Mouse (Mus musculus) telencephalon, adult 2 months (tissue): ENCODE results near the gene Tmem217.

Source experiments
- DNase-seq: peaks from one replicate; pipeline ENCODE4 v3.0.0-alpha.2; 2011; ENCODE audit warnings: low read depth, low spot score

The Tmem217 gene

DNA sequence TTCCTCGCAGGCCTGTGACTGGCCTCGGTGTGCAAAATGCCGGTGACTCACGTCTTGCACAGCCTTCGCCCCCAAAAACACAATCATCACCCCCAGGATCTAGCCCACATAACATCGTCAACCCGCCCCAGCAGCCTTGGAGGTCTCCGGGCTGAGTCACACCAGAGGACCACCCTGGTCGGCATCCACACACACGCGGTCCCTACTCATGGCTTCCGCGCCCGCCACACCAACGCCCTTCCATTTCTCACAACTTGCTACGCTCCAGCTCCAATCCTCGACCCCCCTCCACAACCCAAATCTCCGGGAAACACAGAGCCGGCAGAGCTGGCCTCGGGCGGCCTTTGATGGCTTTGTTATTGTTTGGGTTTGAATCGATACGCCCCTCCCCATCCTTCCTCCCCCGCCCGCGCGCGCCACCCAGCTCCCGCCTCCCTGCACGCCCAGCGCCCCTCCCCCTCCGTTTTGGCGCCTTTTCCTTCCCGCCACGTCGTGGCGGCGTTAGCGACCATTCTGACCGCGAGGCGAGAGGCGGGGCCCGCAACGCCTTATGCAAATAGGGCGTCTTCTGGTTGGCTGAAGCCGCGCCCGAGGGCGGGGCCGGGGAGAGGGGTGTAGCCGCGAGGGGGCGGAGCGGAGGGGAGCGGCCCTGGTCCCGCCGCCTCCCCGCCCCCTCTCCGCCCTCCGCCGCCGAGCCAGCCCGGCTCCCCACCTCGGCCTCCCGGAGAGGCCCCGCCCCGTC is 62.0 kb downstream of the Tmem217 start:
- DNase-seq = peak; percentile 95

DNA sequence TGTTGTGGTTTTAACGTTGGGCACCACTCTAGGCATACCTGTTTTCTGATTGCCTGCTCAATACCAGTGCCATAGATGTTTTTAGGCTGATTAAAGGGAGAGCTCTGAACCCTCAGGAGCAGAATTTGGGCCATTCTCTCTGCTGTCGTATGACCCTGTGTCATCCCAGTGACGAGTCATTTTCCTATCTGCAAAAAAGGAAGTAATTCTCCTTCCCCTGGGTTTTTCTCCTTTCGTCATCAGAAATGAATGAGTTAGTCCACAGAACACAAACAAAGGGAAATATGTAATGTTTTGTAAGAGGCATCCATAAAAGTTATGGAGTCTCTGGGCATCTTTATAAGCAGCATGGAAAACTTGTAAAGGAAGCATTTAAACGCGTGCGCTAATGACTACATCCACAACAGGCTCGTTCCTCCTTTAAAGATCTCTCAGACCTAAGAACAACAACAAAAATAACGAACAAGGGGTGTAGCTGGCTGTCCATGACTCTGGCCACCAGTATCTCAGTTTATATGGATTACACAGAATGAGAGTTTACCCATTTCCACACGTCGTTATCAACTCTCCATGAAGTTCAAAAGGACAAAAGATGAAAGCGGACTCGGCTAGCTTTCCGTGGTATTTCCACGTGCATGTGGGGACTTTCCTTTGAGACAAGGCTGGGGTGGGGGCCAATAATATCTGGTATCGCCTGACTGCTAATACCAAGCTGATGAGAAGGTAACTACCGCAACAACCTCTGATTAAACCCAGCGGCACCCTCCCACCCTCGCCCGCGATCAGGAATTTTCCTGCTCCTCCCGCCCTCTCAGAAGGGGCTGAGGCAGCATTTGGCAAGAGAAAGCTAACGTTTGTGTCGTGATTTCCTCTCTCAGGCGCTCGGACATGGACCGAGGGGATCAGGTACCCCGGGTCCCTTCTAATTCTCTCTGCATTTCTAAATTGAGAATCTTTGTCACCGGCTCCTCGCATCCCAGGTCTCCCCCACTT is 62.9 kb downstream of the Tmem217 start:
- DNase-seq = no peak

DNA sequence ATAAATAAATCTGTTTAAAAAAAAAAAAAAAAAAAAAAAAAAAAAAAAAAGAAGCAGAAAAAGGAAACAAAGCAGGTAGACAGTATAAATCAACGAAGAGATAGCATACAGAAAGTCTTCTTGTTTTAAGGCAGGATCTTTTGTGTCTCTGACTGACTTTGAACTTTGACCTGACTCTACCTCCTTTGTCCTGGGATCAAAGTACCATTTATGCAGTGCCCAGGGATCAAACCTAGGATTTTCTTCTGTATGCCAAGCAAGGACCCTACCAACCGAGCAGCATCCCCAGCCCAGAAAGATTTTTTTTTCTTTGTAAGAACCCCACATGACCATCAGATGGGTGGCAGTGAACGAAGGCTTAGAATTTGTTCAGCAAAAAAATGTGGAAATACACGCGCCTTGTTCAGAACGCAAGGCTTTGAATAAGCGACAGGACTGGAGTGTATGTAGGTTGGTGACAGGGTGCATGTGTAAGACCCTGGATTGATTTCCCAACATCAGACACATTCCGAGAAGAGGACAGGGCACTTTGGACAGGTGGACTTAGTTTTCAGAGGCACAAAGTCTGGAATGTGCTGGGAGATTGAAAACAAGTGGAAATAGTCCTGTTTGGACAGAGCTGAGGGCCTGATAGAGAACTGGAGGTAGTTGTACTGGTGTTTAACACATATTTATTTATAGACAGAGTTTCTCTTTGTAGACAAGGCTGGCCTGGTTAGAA is 63.8 kb downstream of the Tmem217 start:
- DNase-seq = no peak

DNA sequence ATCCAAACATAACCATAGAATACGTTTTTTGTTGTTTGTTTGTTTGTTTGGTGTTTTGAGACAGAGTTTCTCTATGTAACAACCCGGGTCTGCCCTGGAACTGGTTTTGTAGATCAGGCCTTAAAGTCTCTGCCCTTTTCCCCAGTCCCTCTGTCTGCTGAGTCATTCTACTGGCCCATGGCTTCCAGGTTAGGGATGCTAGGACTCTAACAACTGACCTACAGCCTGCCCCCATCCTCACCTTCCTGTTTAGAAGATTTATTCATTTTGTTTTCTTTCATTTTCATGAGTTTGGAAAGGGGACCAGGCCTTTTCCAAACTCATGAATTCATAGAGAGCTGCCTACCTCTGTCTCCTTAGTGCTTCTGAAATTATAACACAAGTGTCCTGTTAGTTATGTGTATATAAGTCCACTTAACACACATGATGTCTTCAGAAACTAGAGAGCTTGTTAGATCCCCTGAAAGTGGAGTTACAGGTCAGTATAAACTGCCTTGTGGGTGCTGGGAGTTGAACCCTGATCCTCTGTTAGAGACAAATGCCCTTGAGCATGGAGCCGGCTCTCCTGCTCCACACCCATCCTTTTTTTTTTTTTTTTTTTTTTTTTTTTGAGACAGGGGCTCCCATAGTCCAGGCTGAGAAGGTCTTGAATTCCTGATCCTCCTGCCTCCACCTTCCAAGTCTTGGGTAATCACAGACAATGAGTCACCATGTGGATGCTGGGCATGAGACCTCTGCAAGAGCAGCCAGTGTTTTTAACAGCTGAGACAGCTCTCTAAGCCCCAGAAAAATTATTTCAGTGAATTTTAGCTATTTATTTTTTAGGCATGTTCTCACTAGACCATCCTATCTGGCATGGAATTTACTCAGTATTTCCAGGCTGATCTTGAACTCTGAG is 66.6 kb downstream of the Tmem217 start:
- no peak for DNase-seq

DNA sequence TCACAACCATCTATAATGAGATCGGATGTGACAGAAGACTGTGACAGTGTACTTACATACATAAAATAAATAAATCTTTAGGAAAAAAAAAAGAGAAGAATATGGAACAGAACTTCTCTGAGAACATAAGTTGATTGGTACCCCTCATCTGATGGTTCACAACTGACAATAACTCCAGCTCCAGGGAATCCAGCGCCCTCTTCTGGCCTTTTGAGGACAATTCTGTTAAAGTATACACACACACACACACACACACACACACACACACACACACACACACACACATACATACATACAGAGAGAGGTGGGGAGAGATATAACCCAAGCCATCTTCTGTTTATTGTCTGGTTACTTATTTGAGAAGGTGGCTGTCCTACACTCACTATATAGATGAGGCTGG is 67.8 kb downstream of the Tmem217 start:
- no peak for DNase-seq

DNA sequence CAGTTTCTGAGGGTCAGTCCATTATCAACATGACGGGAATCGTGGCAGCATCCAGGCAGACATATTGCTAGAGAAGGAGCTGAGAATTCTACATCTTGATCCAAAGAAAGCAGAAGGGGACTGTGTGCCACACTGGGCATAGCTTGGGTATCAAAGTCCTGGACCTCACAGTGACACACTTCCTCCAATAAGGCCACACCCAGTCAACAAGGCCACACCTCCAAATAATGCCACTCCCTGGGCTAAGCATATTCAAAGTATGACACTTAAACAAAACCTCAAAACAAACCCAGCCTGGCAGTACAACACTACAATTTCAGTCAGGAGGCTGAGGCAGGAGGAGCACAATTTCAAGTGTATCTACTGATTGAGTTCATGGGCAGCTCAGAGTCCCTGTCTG is 68.9 kb downstream of the Tmem217 start:
- no peak for DNase-seq

DNA sequence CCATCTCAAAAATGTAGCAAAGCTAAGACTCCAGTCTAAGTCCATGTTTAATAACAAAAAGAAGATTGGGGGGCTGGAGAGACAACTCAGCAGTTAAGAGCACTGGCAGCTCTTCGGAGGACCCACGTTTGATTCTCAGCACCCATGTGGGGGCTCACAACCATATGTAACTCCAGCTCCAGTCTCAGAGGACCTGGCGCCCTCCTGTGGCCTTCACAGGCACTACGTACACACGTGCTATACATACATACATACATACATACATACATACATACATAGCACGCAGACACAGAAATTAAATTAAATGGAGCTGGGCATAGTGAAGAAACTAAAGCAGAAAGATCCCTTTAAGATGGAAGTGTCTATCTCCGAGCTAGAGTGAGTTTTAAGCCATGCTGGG is 69.6 kb downstream of the Tmem217 start:
- no peak for DNase-seq

DNA sequence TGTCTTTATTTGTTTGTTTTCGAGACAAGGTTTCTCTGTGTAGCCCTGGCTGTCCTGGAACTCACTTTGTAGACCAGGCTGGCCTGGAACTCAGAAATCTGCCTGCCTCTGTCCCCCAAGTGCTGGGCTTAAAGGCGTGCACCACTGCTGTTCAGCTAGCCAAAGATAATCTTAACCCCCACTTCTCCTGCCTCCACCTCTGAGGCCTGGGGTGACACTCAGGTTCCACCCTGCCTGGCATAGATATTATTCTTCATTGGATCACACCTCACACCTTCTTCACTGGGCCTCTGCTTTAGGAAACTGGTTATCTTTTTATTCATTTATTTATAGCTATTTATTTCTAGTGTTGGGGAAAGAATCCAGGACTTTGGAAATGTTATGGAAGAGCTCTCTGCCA is 71.9 kb downstream of the Tmem217 start:
- no peak for DNase-seq

DNA sequence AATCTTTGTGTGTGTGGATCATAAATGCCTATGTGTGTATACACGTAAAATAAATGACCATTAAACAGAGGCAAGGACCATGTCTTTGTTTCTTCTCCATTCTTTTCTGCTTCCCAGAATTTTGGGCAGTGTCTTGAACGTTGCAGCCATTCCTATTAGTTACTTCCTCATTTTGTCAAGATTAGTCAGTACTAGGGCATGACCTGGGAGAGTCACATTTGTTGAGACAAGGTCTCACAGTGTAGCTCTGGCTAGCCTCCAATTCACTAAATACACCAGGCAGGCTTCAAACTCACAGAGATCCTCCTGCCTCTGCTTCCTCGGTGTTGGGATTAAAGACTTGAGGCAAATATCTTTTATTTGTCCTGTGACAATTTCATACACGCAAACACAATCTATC is 73.9 kb downstream of the Tmem217 start:
- DNase-seq = no peak

DNA sequence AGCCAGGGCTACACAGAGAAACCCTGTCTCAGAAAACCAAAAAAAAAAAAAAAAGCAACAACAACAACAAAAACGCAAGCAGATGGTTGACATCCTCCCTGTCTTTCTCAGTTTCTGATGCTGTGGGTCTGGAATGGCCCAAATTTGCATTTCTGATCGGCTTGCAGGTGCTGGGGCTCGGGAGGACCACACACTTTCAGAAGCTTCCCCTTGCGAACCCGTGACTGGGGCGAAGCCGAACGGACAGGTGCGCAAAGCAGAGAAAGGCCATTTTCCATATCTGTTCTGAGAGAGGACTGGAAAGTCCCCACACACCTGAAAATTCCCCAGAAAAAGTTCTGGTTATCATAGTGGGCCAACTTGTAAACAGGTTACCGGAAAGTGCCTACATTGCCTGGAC is 74.8 kb downstream of the Tmem217 start:
- no peak for DNase-seq

DNA sequence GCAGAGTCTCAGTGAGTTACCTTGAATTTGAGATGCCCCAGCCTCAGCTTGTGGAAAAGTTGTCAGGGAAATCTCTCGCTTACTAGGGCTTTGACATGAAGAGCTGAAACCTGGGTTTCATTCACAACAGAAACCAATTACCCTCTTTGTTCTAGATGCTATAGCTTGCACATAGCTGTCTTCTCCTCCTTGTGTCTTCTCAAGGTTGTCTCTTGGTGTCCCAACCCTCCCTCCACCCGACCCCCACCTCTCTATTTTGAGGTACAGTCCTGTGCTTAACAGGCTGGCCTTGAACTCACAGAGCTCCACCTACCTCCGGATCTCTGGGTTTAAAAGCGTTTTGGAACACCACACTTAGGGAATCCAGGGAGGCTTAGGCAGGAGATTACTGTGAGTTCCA is 75.7 kb downstream of the Tmem217 start:
- no peak for DNase-seq
